In the genomic region with DNA sequence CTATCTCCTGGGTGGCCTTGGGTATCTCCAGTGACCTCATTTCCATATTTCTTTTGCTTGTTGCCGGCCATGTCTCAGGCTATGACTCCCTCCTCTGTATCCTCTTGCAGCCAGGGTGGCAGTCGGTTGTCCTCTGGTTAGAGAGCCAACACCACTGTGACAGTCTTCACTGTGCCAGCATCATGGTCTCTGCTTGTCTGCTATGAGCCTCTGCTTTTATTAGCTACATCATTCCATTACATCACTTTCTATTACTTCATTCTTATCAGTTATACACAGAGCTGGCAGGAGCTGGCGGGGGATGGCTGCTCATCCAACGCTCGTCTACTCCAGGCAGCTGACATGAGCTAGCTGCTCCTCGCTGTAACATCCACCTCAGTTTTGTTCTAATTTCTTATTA, we compare ENCODE assay signal across 14 mouse cellular contexts. TPM values are rescaled to one million over a fixed set of nuclear protein-coding genes. Genes with fewer than 3 reads are reported as not detected.
DNase-seq lines count a peak whose midpoint lies in the region; ATAC-seq and TF ChIP-seq lines count a peak whose summit lies in the region.
"Had no signal": no experiment of that assay in that cellular context is flagged by ENCODE, and none has a peak within 500 bp of the region (broad histone marks: within the 10 kb centered on the region; RNA-seq: fewer than 3 reads in every experiment).

No protein-coding gene starts in this region.

- H3K4me2 ChIP-seq in lung, postnatal 0 days (replicated peaks; ENCODE audit: low read depth, low read length): no peak overlapping the region
- peak overlapping the region; percentile 25; the same call in 1 of the 2 replicates for H3K4me2 ChIP-seq in heart, embryonic 15.5 days
- H3K4me2 ChIP-seq in liver, postnatal 0 days (ENCODE audit: low read depth, low read length): peak overlapping the region; percentile 56

- no peaks in the 10 kb centered on the region for H3K9me3 ChIP-seq in lung, postnatal 0 days (ENCODE audit: low read length)
- no peaks in the 10 kb centered on the region for H3K9me3 ChIP-seq in heart, embryonic 15.5 days (replicated peaks)
- no peaks in the 10 kb centered on the region for H3K9me3 ChIP-seq in liver, postnatal 0 days (ENCODE audit: low read length)

- TF ChIP-seq EP300 in lung, postnatal 0 days (IDR thresholded peaks at IDR 0.05): no peak
- TF ChIP-seq EP300 in liver, postnatal 0 days (IDR thresholded peaks at IDR 0.05; ENCODE audit: low read depth): peak; percentile 90

- no peaks in the 10 kb centered on the region for H3K4me1 ChIP-seq in lung, postnatal 0 days (ENCODE audit: insufficient read depth, low read depth, low read length)
- peaks cover 2% of the 10 kb centered on the region; the same call in 1 of the 2 replicates for H3K4me1 ChIP-seq in lung, adult 2 months (ENCODE audit: control insufficient read depth, insufficient read depth, low read length)
- peaks cover 32% of the 10 kb centered on the region for H3K4me1 ChIP-seq in heart, embryonic 15.5 days (replicated peaks)
- peaks cover 20% of the 10 kb centered on the region for H3K4me1 ChIP-seq in liver, postnatal 0 days (ENCODE audit: insufficient read depth)

- TF ChIP-seq CTCF in lung, postnatal 0 days (IDR thresholded peaks at IDR 0.05): no peak
- TF ChIP-seq CTCF in lung, adult 2 months (IDR thresholded peaks at IDR 0.05; ENCODE audit: insufficient read depth, low read length): no peak
- no peak for TF ChIP-seq CTCF in liver, postnatal 0 days (IDR thresholded peaks at IDR 0.05; ENCODE audit: low read depth)

- 42% methylated on average over 6 of the region's 6 CpGs for WGBS in lung, postnatal 0 days
- 44% methylated on average over 6 of the region's 6 CpGs for WGBS in lung, adult 2 months
- 20% methylated on average over 6 of the region's 6 CpGs for WGBS in heart, embryonic 15.5 days
- WGBS in liver, postnatal 0 days (ENCODE audit: insufficient replicate concordance): 43% methylated on average over 6 of the region's 6 CpGs

- no peak overlapping the region for H3K27ac ChIP-seq in lung, postnatal 0 days (ENCODE audit: low read length)
- H3K27ac ChIP-seq in heart, embryonic 15.5 days: peak overlapping the region; percentile 82
- peak overlapping the region; percentile 90 for H3K27ac ChIP-seq in liver, postnatal 0 days (ENCODE audit: low read depth)

- no peak overlapping the region for H3K4me3 ChIP-seq in lung, postnatal 0 days (ENCODE audit: low read depth, low read length)
- no peak overlapping the region for H3K4me3 ChIP-seq in lung, adult 2 months (replicated peaks; ENCODE audit: extremely low read depth, low read depth, low read length)
- no peak overlapping the region for H3K4me3 ChIP-seq in heart, embryonic 15.5 days
- no peak overlapping the region for H3K4me3 ChIP-seq in liver, postnatal 0 days (ENCODE audit: low read depth, low read length)

- no peaks in the 10 kb centered on the region for H3K27me3 ChIP-seq in lung, postnatal 0 days (replicated peaks; ENCODE audit: insufficient read depth, low read length)
- H3K27me3 ChIP-seq in heart, embryonic 15.5 days: peaks cover 6% of the 10 kb centered on the region; the same call in 1 of the 2 replicates
- H3K27me3 ChIP-seq in liver, postnatal 0 days (ENCODE audit: insufficient read depth, low read length): no peaks in the 10 kb centered on the region

- intact Hi-C loops in gastrocnemius, postnatal 36 days (cut with DNase I): loop anchor here (5.0 kb wide), 1 partner anchor 107 kb away; no protein-coding TSS in a partner anchor

- TF ChIP-seq POLR2A in lung, adult 2 months (IDR thresholded peaks at IDR 0.05; ENCODE audit: borderline replicate concordance, extremely low read depth, low read depth, low read length): no peak

- DNase-seq in lung, postnatal 0 days (ENCODE audit: low spot score): peak; percentile 40
- no peak for DNase-seq in lung, adult 2 months
- DNase-seq in c-Kit-positive CD71-positive TER-119-positive erythroid progenitor cells, embryonic 14.5 days (ENCODE audit: low spot score): peak; percentile 77
- DNase-seq in liver, postnatal 0 days: peak; percentile 57
- no peak for DNase-seq in retina, postnatal 1 day
- DNase-seq in gastrocnemius, postnatal 36 days: no peak
- no peak for DNase-seq in kidney, adult 18-20 months
- DNase-seq: cerebellum, adult 9-10 months; gastrocnemius, postnatal 25 days; layer of hippocampus, postnatal 36 days; right cerebral cortex, adult 18-20 months; thymus, adult 2 months had no signal

- H3K9ac ChIP-seq in lung, postnatal 0 days (replicated peaks; ENCODE audit: low read depth): no peak overlapping the region
- peak overlapping the region; percentile 21; the same call in 1 of the 2 replicates for H3K9ac ChIP-seq in heart, embryonic 15.5 days
- H3K9ac ChIP-seq in liver, postnatal 0 days (replicated peaks): peak overlapping the region; percentile 47; the same call in 1 of the 2 replicates

- ATAC-seq in lung, postnatal 0 days: peak; percentile 15; the same call in 1 of the 2 replicates
- peak; percentile 66 for ATAC-seq in heart, embryonic 15.5 days (replicated peaks; ENCODE audit: insufficient number of reproducible peaks, insufficient read depth, low FRiP score, low read depth)
- ATAC-seq in liver, postnatal 0 days: peak; percentile 89
- ATAC-seq: intestine, postnatal 0 days had no signal

- H3K36me3 ChIP-seq in lung, postnatal 0 days (ENCODE audit: insufficient read depth, low read length): no peaks in the 10 kb centered on the region
- no peaks in the 10 kb centered on the region for H3K36me3 ChIP-seq in heart, embryonic 15.5 days
- H3K36me3 ChIP-seq in liver, postnatal 0 days (replicated peaks; ENCODE audit: insufficient read depth, low read length): no peaks in the 10 kb centered on the region

RNA-seq across cellular contexts. Expression of gene Mmel1, which starts 11.3 kb away (rescaled TPM):
- polyA plus RNA-seq in lung, postnatal 0 days (2015; fragmentation: Nextera tagmentation; extraction: Ambion mirVana): 0.06 and 0.07 TPM in 2 replicates
- 0.09 and 0.12 TPM in 2 replicates for polyA plus RNA-seq in lung, adult 2 months (2012; rRNA removed)
- 0.58 and 0.60 TPM in 2 replicates for polyA plus RNA-seq in heart, embryonic 15.5 days (2015; fragmentation: Nextera tagmentation; extraction: Ambion mirVana)
- 0.80 and 0.98 TPM in 2 replicates for polyA plus RNA-seq in liver, postnatal 0 days (2015; fragmentation: Nextera tagmentation; extraction: Ambion mirVana)
- under 1 TPM in 1 of 2 experiments, not detected in 1; 0.20 TPM for total RNA-seq in gastrocnemius, postnatal 36 days (2021)

RNA-seq across cellular contexts. Expression of gene Fam213b, which starts 18.2 kb away (rescaled TPM):
- polyA plus RNA-seq in lung, postnatal 0 days (2015; fragmentation: Nextera tagmentation; extraction: Ambion mirVana): 16.8 and 18.9 TPM in 2 replicates
- polyA plus RNA-seq in lung, adult 2 months (2012; rRNA removed): 8.9 and 14.8 TPM in 2 replicates
- 46.7 and 53.6 TPM in 2 replicates for polyA plus RNA-seq in heart, embryonic 15.5 days (2015; fragmentation: Nextera tagmentation; extraction: Ambion mirVana)
- 5.9 and 6.5 TPM in 2 replicates for polyA plus RNA-seq in liver, postnatal 0 days (2015; fragmentation: Nextera tagmentation; extraction: Ambion mirVana)
- total RNA-seq in gastrocnemius, postnatal 36 days (2021): 100 to 1,000 TPM in 1 of 2 experiments, 10 to 100 TPM in 1; 89.1 to 111 TPM

RNA-seq across cellular contexts. Expression of gene Ttc34, which starts 43.5 kb away (rescaled TPM):
- polyA plus RNA-seq in lung, postnatal 0 days (2015; fragmentation: Nextera tagmentation; extraction: Ambion mirVana): 0.54 and 0.56 TPM in 2 replicates
- polyA plus RNA-seq in lung, adult 2 months (2012; rRNA removed): 4.8 and 5.1 TPM in 2 replicates
- 0.06 and 0.14 TPM in 2 replicates for polyA plus RNA-seq in heart, embryonic 15.5 days (2015; fragmentation: Nextera tagmentation; extraction: Ambion mirVana)
- not detected in 2 replicates for polyA plus RNA-seq in liver, postnatal 0 days (2015; fragmentation: Nextera tagmentation; extraction: Ambion mirVana)
- not detected for total RNA-seq in gastrocnemius, postnatal 36 days (2021)
- total RNA-seq: gastrocnemius, postnatal 25 days had no signal
- polyA plus RNA-seq: intestine, postnatal 0 days had no signal

RNA-seq across cellular contexts. Expression of gene Tnfrsf14, which starts 47.6 kb away (rescaled TPM):
- polyA plus RNA-seq in lung, postnatal 0 days (2015; fragmentation: Nextera tagmentation; extraction: Ambion mirVana): 1.5 and 2.1 TPM in 2 replicates
- 51.1 and 56.8 TPM in 2 replicates for polyA plus RNA-seq in lung, adult 2 months (2012; rRNA removed)
- 0.57 and 1.2 TPM in 2 replicates for polyA plus RNA-seq in heart, embryonic 15.5 days (2015; fragmentation: Nextera tagmentation; extraction: Ambion mirVana)
- polyA plus RNA-seq in liver, postnatal 0 days (2015; fragmentation: Nextera tagmentation; extraction: Ambion mirVana): 17.2 and 20.0 TPM in 2 replicates
- 1 to 10 TPM; 1.4 to 1.6 TPM for total RNA-seq in gastrocnemius, postnatal 36 days (2021)

Comparison
In these comparisons a context has a peak if more than half of its experiments do, and no peak if none do; other contexts are left out.
1. DNase-seq: peak in lung, postnatal 0 days (single experiment), c-Kit-positive CD71-positive TER-119-positive erythroid progenitor cells, embryonic 14.5 days (single experiment) and liver, postnatal 0 days (single experiment); none in lung, adult 2 months (single experiment), retina, postnatal 1 day (single experiment), gastrocnemius, postnatal 36 days (0 of 2) and kidney, adult 18-20 months (single experiment).
2. ATAC-seq: peak in every context shown above with its lines; median percentile 89 in liver, postnatal 0 days; 66 in heart, embryonic 15.5 days; 15 in lung, postnatal 0 days.